Mouse (Mus musculus) lung, adult 2 months (tissue): Measurements from ENCODE around the gene Tbc1d23.

Experiments
- CTCF ChIP-seq: fragments of 200-500 bp; IDR thresholded peaks from 2 replicates; pipeline ENCODE4 v1.5.1; 2011; ENCODE audit warnings: mild to moderate bottlenecking, low read length, control low read depth; ENCODE audit not compliant: insufficient read depth
- POLR2A ChIP-seq: fragments of 200-500 bp; IDR thresholded peaks from 2 replicates; pipeline ENCODE4 v1.6.1; 2011; ENCODE audit warnings: low read depth, mild to moderate bottlenecking, control low read depth, low read length, borderline replicate concordance; ENCODE audit errors: extremely low read depth

DNA sequence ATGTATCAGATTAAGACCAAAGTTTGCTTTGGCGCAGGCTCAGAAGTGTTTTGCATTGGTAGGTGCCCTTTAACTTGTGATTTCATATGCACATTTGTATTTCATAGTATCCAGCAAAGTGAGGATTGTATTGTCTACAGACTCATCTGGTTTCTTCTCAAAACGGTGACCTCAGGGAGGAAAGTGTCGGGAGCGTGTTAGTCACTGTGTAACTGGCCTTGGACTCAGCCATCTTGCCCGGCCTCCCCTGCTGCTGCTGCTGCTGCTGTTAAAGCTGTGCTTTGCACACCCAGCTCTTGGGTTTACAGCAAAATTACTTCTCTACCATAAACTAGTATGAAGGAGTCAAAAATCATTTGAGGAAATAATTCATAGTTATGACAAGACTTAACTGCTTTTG, 86.6 kb downstream of the Tbc1d23 start:
- TF ChIP-seq POLR2A (no peak), CTCF (no peak)
